Mouse (Mus musculus) ZHBTc4 (cell line): ENCODE data around the gene Btbd11.

Experiments
- DNase-seq: peaks from one replicate; pipeline ENCODE4 v3.0.0-alpha.2; 2011; ENCODE audit warnings: low read depth, low spot score

Gene Btbd11

GRCm38 (mm10) chr10:85420851-85421628 is 34.4 kb downstream of the Btbd11 start:
- no peak for DNase-seq

GRCm38 (mm10) chr10:85421629-85422012 is 35.0 kb downstream of the Btbd11 start:
- no peak for DNase-seq

GRCm38 (mm10) chr10:85425756-85426155 is 39.1 kb downstream of the Btbd11 start:
- DNase-seq, result no peak

- DNase-seq, result no peak
Observed at GRCm38 (mm10) chr10:85437217-85437616, 50.6 kb downstream of the Btbd11 start.

GRCm38 (mm10) chr10:85443371-85443770 is 56.8 kb downstream of the Btbd11 start:
- DNase-seq, result no peak

- no peak for DNase-seq
Observed at GRCm38 (mm10) chr10:85445891-85446290, 59.3 kb downstream of the Btbd11 start.

- DNase-seq, result no peak
Observed at GRCm38 (mm10) chr10:85446700-85447099, 60.1 kb downstream of the Btbd11 start.

GRCm38 (mm10) chr10:85447869-85448268 is 61.3 kb downstream of the Btbd11 start:
- DNase-seq, result no peak

GRCm38 (mm10) chr10:85451629-85452368 is 65.2 kb downstream of the Btbd11 start:
- peak; percentile 92 for DNase-seq

- DNase-seq, result no peak
Observed at GRCm38 (mm10) chr10:85453221-85453775, 66.7 kb downstream of the Btbd11 start.

GRCm38 (mm10) chr10:85455985-85456384 is 69.4 kb downstream of the Btbd11 start:
- DNase-seq, result peak; percentile 66

- peak; percentile 71 for DNase-seq
Observed at GRCm38 (mm10) chr10:85458744-85459344, 72.2 kb downstream of the Btbd11 start.

GRCm38 (mm10) chr10:85460736-85461135 is 74.1 kb downstream of the Btbd11 start:
- no peak for DNase-seq

GRCm38 (mm10) chr10:85464152-85464551 is 77.5 kb downstream of the Btbd11 start:
- no peak for DNase-seq

- no peak for DNase-seq
Observed at GRCm38 (mm10) chr10:85465516-85466408, 79.1 kb downstream of the Btbd11 start.

GRCm38 (mm10) chr10:85466409-85466761 is 79.8 kb downstream of the Btbd11 start:
- DNase-seq, result no peak

GRCm38 (mm10) chr10:85467393-85467792 is 80.8 kb downstream of the Btbd11 start:
- peak; percentile 56 for DNase-seq

- no peak for DNase-seq
Observed at GRCm38 (mm10) chr10:85468527-85468926, 81.9 kb downstream of the Btbd11 start.

GRCm38 (mm10) chr10:85469341-85469740 is 82.7 kb downstream of the Btbd11 start:
- DNase-seq, result no peak

GRCm38 (mm10) chr10:85473265-85473664 is 86.7 kb downstream of the Btbd11 start:
- no peak for DNase-seq

- DNase-seq, result no peak
Observed at GRCm38 (mm10) chr10:85473871-85474270, 87.3 kb downstream of the Btbd11 start.
